Comparison of ENCODE assay signal across 25 mouse cellular contexts in genomic region chr10:119026291-119026690, GRCm38 (mm10).
DNase-seq lines count a peak whose midpoint lies in the region; TF ChIP-seq lines count a peak whose summit lies in the region.
"Had no signal": no experiment of that assay in that cellular context is flagged by ENCODE, and none has a peak within 500 bp of the region (broad histone marks: within the 10 kb centered on the region; RNA-seq: fewer than 3 reads in every experiment).

No protein-coding gene starts in this region.

- TF ChIP-seq POLR2A in thymus, adult 2 months (IDR thresholded peaks at IDR 0.05; ENCODE audit: control insufficient read depth, extremely low read depth, insufficient read depth, low read length, poor library complexity), result no peak

- peaks cover 17% of the 10 kb centered on the region for H3K4me1 ChIP-seq in thymus, adult 2 months (replicated peaks; ENCODE audit: control insufficient read depth, insufficient read depth, low read length)
- H3K4me1 ChIP-seq: forebrain, embryonic 12.5 days had no signal

- intact Hi-C loops in left cerebral cortex, postnatal 14 days (cut with DNase I), result no loop called here

- H3K4me3 ChIP-seq in layer of hippocampus, adult 2 months, result no peak overlapping the region
- no peak overlapping the region for H3K4me3 ChIP-seq in thymus, adult 2 months (ENCODE audit: control insufficient read depth, insufficient read depth, low read length)
- H3K4me3 ChIP-seq: embryonic facial prominence, embryonic 13.5 days; erythroblast, embryonic 14.5 days; forebrain, embryonic 12.5 days; limb, embryonic 10.5 days; neural tube, embryonic 13.5 days had no signal

- DNase-seq in layer of hippocampus, adult 2 months (ENCODE audit: low spot score in 2 of 2), result peak; percentile 19
- DNase-seq in layer of hippocampus, postnatal 14 days (ENCODE audit: low spot score in 2 of 2), result no peak
- DNase-seq in right cerebral cortex, adult 2 months (ENCODE audit: low spot score in 2 of 2), result peak; percentile 49 to 62
- DNase-seq in right cerebral cortex, postnatal 4 days, result no peak
- DNase-seq in left cerebral cortex, postnatal 14 days (ENCODE audit: low spot score in 2 of 2), result peak; percentile 32 to 51
- no peak for DNase-seq in thymus, adult 2 months
- no peak for DNase-seq in liver
- no peak for DNase-seq in neural tube, embryonic 10.5 days (ENCODE audit: extremely low spot score, low spot score)
- DNase-seq: adrenal gland, adult 2 months; cerebellum, adult 18-20 months; cerebellum, postnatal 36 days; embryo, embryonic 11 days; kidney, adult 9 months; kidney, postnatal 25 days; lung, postnatal 4 days; midbrain, embryonic 14.5 days; retina, postnatal 1 day; thymus, postnatal 25 days had no signal

- peak overlapping the region; percentile 69; the same call in 1 of the 2 replicates for H3K27ac ChIP-seq in layer of hippocampus, adult 2 months
- no peak overlapping the region for H3K27ac ChIP-seq in thymus, adult 2 months (ENCODE audit: control insufficient read depth, insufficient read depth, low read length)
- H3K27ac ChIP-seq: embryonic facial prominence, embryonic 13.5 days; forebrain, embryonic 12.5 days; hindbrain, postnatal 0 days; limb, embryonic 10.5 days; neural tube, embryonic 13.5 days had no signal

- WGBS in thymus, adult 2 months, result 67% methylated on average over 4 of the region's 4 CpGs

- H3K27me3 ChIP-seq in thymus, adult 2 months (ENCODE audit: control insufficient read depth, insufficient read depth, low read length), result no peaks in the 10 kb centered on the region
- H3K27me3 ChIP-seq: embryonic facial prominence, embryonic 13.5 days; neural tube, embryonic 13.5 days; Patski had no signal

- TF ChIP-seq CTCF in layer of hippocampus, adult 2 months (conservative IDR thresholded peaks at IDR 0.05), result no peak
- no peak for TF ChIP-seq CTCF in thymus, adult 2 months (IDR thresholded peaks at IDR 0.05; ENCODE audit: borderline replicate concordance, control insufficient read depth, extremely low read depth, insufficient read depth, low read length, poor library complexity)

- H3K36me3 ChIP-seq in thymus, adult 2 months (ENCODE audit: control insufficient read depth, insufficient read depth, low read length), result no peaks in the 10 kb centered on the region
- H3K36me3 ChIP-seq: embryonic facial prominence, embryonic 13.5 days; forebrain, embryonic 12.5 days; limb, embryonic 10.5 days; neural tube, embryonic 13.5 days had no signal

Comparison
In these comparisons a context has a peak if more than half of its experiments do, and no peak if none do; other contexts are left out.
1. DNase-seq: peak in layer of hippocampus, adult 2 months (2 of 2), right cerebral cortex, adult 2 months (2 of 2) and left cerebral cortex, postnatal 14 days (2 of 2); none in layer of hippocampus, postnatal 14 days (0 of 2), right cerebral cortex, postnatal 4 days (single experiment), thymus, adult 2 months (single experiment), liver (single experiment) and neural tube, embryonic 10.5 days (single experiment).